ENCODE assay signal across 7 mouse cellular contexts in the genomic region with DNA sequence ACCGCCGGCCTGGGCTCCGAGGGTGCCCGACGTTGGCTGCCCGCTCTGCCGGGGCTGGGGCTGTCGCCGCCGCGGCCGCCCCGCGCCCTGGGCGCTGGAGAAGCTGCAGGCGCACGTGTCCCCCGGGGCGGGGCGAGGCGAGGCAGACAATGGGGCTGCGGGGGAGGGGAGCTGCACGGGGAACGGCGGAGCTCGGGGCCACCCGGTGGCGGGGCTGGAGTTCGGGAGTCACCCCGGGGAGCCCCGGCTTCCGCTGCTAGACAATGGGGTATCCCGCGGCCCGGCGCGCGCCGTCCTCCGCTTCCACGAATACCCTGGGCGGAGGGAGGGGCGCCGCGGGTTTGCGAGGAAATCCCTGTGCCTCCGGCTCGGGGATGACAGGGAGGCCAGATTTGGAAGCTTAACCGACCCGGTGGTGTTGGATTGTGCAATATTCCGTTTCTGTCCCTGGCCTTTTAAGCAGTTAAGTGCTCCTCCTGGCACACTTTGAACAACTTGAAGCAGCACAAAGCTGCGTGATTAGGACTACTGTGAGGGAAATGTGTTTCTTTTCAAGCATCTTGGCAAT. TPM values are rescaled to one million over a fixed set of nuclear protein-coding genes. Genes with fewer than 3 reads are reported as not detected.
DNase-seq lines count a peak whose midpoint lies in the region; ATAC-seq and TF ChIP-seq lines count a peak whose summit lies in the region.

No protein-coding gene starts in this region.

- peak; percentile 66 for ATAC-seq in Patski
- no peak for ATAC-seq in forebrain, embryonic 11.5 days (replicated peaks; ENCODE audit: low FRiP score)
- peak; percentile 39 for ATAC-seq in heart, postnatal 0 days (ENCODE audit: insufficient read depth, low read depth)
- peak; percentile 50 for ATAC-seq in megakaryocyte, adult 5-6 weeks (ENCODE audit: poor library complexity, severe bottlenecking)

- peak; percentile 64; the same call in 1 of the 2 replicates for TF ChIP-seq EP300 in heart, postnatal 0 days (IDR thresholded peaks at IDR 0.05; ENCODE audit: low read depth)

- H3K4me3 ChIP-seq in forebrain, embryonic 11.5 days (ENCODE audit: low read depth, low read length): peak overlapping the region; percentile 99
- peak overlapping the region; percentile 99 for H3K4me3 ChIP-seq in heart, postnatal 0 days (ENCODE audit: low read depth, low read length)
- peak overlapping the region; percentile 77 for H3K4me3 ChIP-seq in spleen, adult 2 months (ENCODE audit: extremely low read depth, insufficient read depth, insufficient read length)

- no peaks in the 10 kb centered on the region for H3K9me3 ChIP-seq in forebrain, embryonic 11.5 days (ENCODE audit: control insufficient read depth, low read length)
- no peaks in the 10 kb centered on the region for H3K9me3 ChIP-seq in heart, postnatal 0 days (replicated peaks; ENCODE audit: control insufficient read depth, low read length)

- H3K9ac ChIP-seq in forebrain, embryonic 11.5 days (ENCODE audit: low read length): peak overlapping the region; percentile 90
- H3K9ac ChIP-seq in heart, postnatal 0 days (replicated peaks; ENCODE audit: low read depth, low read length): peak overlapping the region; percentile 97

- DNase-seq in Patski (ENCODE audit: low read depth, low spot score): peak; percentile 12
- peak; percentile 91 for DNase-seq in brain, embryonic 14.5 days (ENCODE audit: low read depth)
- DNase-seq in forebrain, embryonic 11.5 days (ENCODE audit: low spot score): no peak
- peak; percentile 92 for DNase-seq in heart, postnatal 0 days (ENCODE audit: low spot score)
- DNase-seq in layer of hippocampus, postnatal 10 days (ENCODE audit: low spot score in 2 of 2): peak; percentile 85 to 90
- DNase-seq in spleen, adult 2 months (ENCODE audit: low read depth in 1 of 2, low spot score in 2 of 2): peak; percentile 26 to 78

- no peaks in the 10 kb centered on the region for H3K36me3 ChIP-seq in forebrain, embryonic 11.5 days (ENCODE audit: control insufficient read depth, insufficient read depth, low read length)
- H3K36me3 ChIP-seq in heart, postnatal 0 days (replicated peaks; ENCODE audit: control insufficient read depth, insufficient read depth, low read length): 0 out of 2 replicates have a peak, but pooled peaks cover under 1% of the 10 kb centered on the region
- no peaks in the 10 kb centered on the region for H3K36me3 ChIP-seq in spleen, adult 2 months (ENCODE audit: control insufficient read depth, insufficient read depth, low read length)

- in situ Hi-C loops in Patski (cut with MboI; ENCODE audit: low pct_unique_long_range_greater_than_20kb): loop anchor here (5.0 kb wide), 1 partner anchor 39 kb away; no protein-coding TSS in a partner anchor

- H3K27ac ChIP-seq in forebrain, embryonic 11.5 days (ENCODE audit: low read depth, low read length): peak overlapping the region; percentile 99
- H3K27ac ChIP-seq in heart, postnatal 0 days (ENCODE audit: low read depth): peak overlapping the region; percentile 100
- H3K27ac ChIP-seq in spleen, adult 2 months (ENCODE audit: insufficient read depth, low read length): peak overlapping the region; percentile 67

- H3K27me3 ChIP-seq in Patski: no peaks in the 10 kb centered on the region
- H3K27me3 ChIP-seq in forebrain, embryonic 11.5 days (ENCODE audit: control insufficient read depth, insufficient read depth, low read length): no peaks in the 10 kb centered on the region
- H3K27me3 ChIP-seq in heart, postnatal 0 days (ENCODE audit: control insufficient read depth, insufficient read depth, low read length): no peaks in the 10 kb centered on the region
- H3K27me3 ChIP-seq in spleen, adult 2 months (ENCODE audit: control insufficient read depth, insufficient read depth, low read length): no peaks in the 10 kb centered on the region

- WGBS in forebrain, embryonic 11.5 days: under 1% methylated on average over 52 of the region's 52 CpGs
- under 1% methylated on average over 35 of the region's 52 CpGs for WGBS in heart, postnatal 0 days
- under 1% methylated on average over 52 of the region's 52 CpGs for WGBS in spleen, adult 2 months

- TF ChIP-seq POLR2A in brain, embryonic 14.5 days (IDR thresholded peaks at IDR 0.05; ENCODE audit: borderline replicate concordance, extremely low read depth, insufficient read depth, insufficient read length, poor library complexity, severe bottlenecking): peak; percentile 74
- TF ChIP-seq POLR2A in spleen, adult 2 months (IDR thresholded peaks at IDR 0.05; ENCODE audit: low read depth, low read length): no peak

- no peak for TF ChIP-seq CTCF in Patski (IDR thresholded peaks at IDR 0.05)
- no peak for TF ChIP-seq CTCF in brain, embryonic 14.5 days (IDR thresholded peaks at IDR 0.05; ENCODE audit: borderline replicate concordance, extremely low read depth, insufficient read depth, insufficient read length)
- no peak for TF ChIP-seq CTCF in heart, postnatal 0 days (IDR thresholded peaks at IDR 0.05; ENCODE audit: low read depth)
- TF ChIP-seq CTCF in spleen, adult 2 months (IDR thresholded peaks at IDR 0.05; ENCODE audit: extremely low read depth, insufficient read depth, insufficient read length, insufficient replicate concordance): no peak

- peak overlapping the region; percentile 61 for H3K4me2 ChIP-seq in forebrain, embryonic 11.5 days (ENCODE audit: low read depth, low read length, severe bottlenecking)
- peak overlapping the region; percentile 54 for H3K4me2 ChIP-seq in heart, postnatal 0 days (ENCODE audit: low read depth, low read length)

- POLR2A ChIA-PET in Patski (lab: Charles Lee): interaction anchor here (0.7 to 1.9 kb wide), 6 partner anchors 9 to 329 kb away, joined by 3 to 7 read pairs (median 3); no protein-coding TSS in a partner anchor

- CTCF ChIA-PET in Patski (lab: Charles Lee): no interaction called here

- no peaks in the 10 kb centered on the region for H3K4me1 ChIP-seq in forebrain, embryonic 11.5 days (replicated peaks; ENCODE audit: control insufficient read depth, insufficient read depth, low read length)
- 0 out of 2 replicates have a peak, but pooled peaks cover 4% of the 10 kb centered on the region for H3K4me1 ChIP-seq in heart, postnatal 0 days (ENCODE audit: control insufficient read depth, insufficient read depth)
- no peaks in the 10 kb centered on the region; the same call in none of the 2 replicates for H3K4me1 ChIP-seq in spleen, adult 2 months (ENCODE audit: control insufficient read depth, insufficient read depth, insufficient read length)

RNA-seq across cellular contexts. Expression of a gene that starts 0.5 kb away (rescaled TPM):
- polyA plus RNA-seq in Patski (2021): 101 TPM
- 34.3 and 75.7 TPM in 2 replicates for polyA plus RNA-seq in brain, embryonic 14.5 days (2012; rRNA removed)
- 141 and 148 TPM in 2 replicates for polyA plus RNA-seq in forebrain, embryonic 11.5 days (2014; fragmentation: Nextera tagmentation; extraction: Ambion mirVana)
- total RNA-seq in heart, postnatal 0 days (2014; rRNA removed; ENCODE audit: low replicate concordance): 21.6 and 32.1 TPM in 2 replicates
- polyA plus RNA-seq in heart, postnatal 0 days (2015; fragmentation: Nextera tagmentation; extraction: Ambion mirVana): 34.2 and 41.4 TPM in 2 replicates
- total RNA-seq in layer of hippocampus, postnatal 10 days (2021): 100 to 1,000 TPM; 105 to 112 TPM
- 113 and 121 TPM in 2 replicates for total RNA-seq in megakaryocyte, adult 5-6 weeks (2015)
- 116 and 128 TPM in 2 replicates for total RNA-seq in megakaryocyte, adult 5-6 weeks (2017)
- polyA plus RNA-seq in spleen, adult 2 months (2012; rRNA removed): 4.0 and 5.3 TPM in 2 replicates

RNA-seq across cellular contexts. Expression of a gene that starts 26.5 kb away (rescaled TPM):
- 0.13 TPM for polyA plus RNA-seq in Patski (2021)
- 0.86 and 0.88 TPM in 2 replicates for polyA plus RNA-seq in brain, embryonic 14.5 days (2012; rRNA removed)
- 0.41 and 0.75 TPM in 2 replicates for polyA plus RNA-seq in forebrain, embryonic 11.5 days (2014; fragmentation: Nextera tagmentation; extraction: Ambion mirVana)
- not detected in 2 replicates for total RNA-seq in heart, postnatal 0 days (2014; rRNA removed; ENCODE audit: low replicate concordance)
- polyA plus RNA-seq in heart, postnatal 0 days (2015; fragmentation: Nextera tagmentation; extraction: Ambion mirVana): 0.34 TPM in 1 of 2 replicates, not detected in the other
- under 1 TPM in 1 of 2 experiments, not detected in 1; 0.85 TPM for total RNA-seq in layer of hippocampus, postnatal 10 days (2021)
- total RNA-seq in megakaryocyte, adult 5-6 weeks (2015): 0.64 TPM in 1 of 2 replicates, not detected in the other
- not detected in 2 replicates for total RNA-seq in megakaryocyte, adult 5-6 weeks (2017)
- 1.4 TPM in 1 of 2 replicates, not detected in the other for polyA plus RNA-seq in spleen, adult 2 months (2012; rRNA removed)

RNA-seq across cellular contexts. Expression of a gene that starts 44.2 kb away (rescaled TPM):
- 41.9 TPM for polyA plus RNA-seq in Patski (2021)
- 30.4 and 30.6 TPM in 2 replicates for polyA plus RNA-seq in brain, embryonic 14.5 days (2012; rRNA removed)
- polyA plus RNA-seq in forebrain, embryonic 11.5 days (2014; fragmentation: Nextera tagmentation; extraction: Ambion mirVana): 21.7 and 22.8 TPM in 2 replicates
- 21.1 and 21.9 TPM in 2 replicates for total RNA-seq in heart, postnatal 0 days (2014; rRNA removed; ENCODE audit: low replicate concordance)
- polyA plus RNA-seq in heart, postnatal 0 days (2015; fragmentation: Nextera tagmentation; extraction: Ambion mirVana): 21.7 and 22.7 TPM in 2 replicates
- total RNA-seq in layer of hippocampus, postnatal 10 days (2021): 10 to 100 TPM; 49.0 to 52.6 TPM
- 30.2 and 32.0 TPM in 2 replicates for total RNA-seq in megakaryocyte, adult 5-6 weeks (2015)
- 21.1 and 21.6 TPM in 2 replicates for total RNA-seq in megakaryocyte, adult 5-6 weeks (2017)
- 8.9 and 9.5 TPM in 2 replicates for polyA plus RNA-seq in spleen, adult 2 months (2012; rRNA removed)
